Mouse (Mus musculus) adrenal gland, adult 2 months (tissue): ENCODE results near the gene Col26a1. TPM values are rescaled to one million over a fixed set of nuclear protein-coding genes. Genes with fewer than 3 reads are reported as not detected.

Experiments used
- polyA plus RNA-seq: library from polyadenylated mRNA; depleted of rRNA; stranded (reverse); fragments of >200 nt; gene quantifications from 2 replicates; pipeline ENCODE4 v1.2.3, GENCODE M21; 2012; rRNA removed
- total RNA-seq, 2 experiments: library from RNA; stranded (reverse); gene quantifications; 2 replicates each; pipeline ENCODE4 v1.2.3; 2021

The Col26a1 gene
- total and polyA plus RNA-seq, 3 experiments: 0.20 TPM; not detected in 2

Other genes with a start within 250 kb of the Col26a1 start
- not detected for gene Myl10, start 190.1 kb downstream of the Col26a1 start, total RNA-seq
- gene Myl10, start 190.1 kb downstream of the Col26a1 start, polyA plus RNA-seq: not detected in 2 replicates
- 10 to 100 TPM; 29.0 to 42.0 TPM for gene Ift22, start 24.9 kb upstream of the Col26a1 start, total RNA-seq
- gene Ift22, start 24.9 kb upstream of the Col26a1 start, polyA plus RNA-seq: 6.8 and 7.7 TPM in 2 replicates
- gene Fis1, start 70.1 kb upstream of the Col26a1 start, total RNA-seq: 100 to 1,000 TPM; 143 to 225 TPM
- 136 and 184 TPM in 2 replicates for gene Fis1, start 70.1 kb upstream of the Col26a1 start, polyA plus RNA-seq
- gene Cldn15, start 83.4 kb upstream of the Col26a1 start, total RNA-seq: 10 to 100 TPM; 11.2 to 18.8 TPM
- 19.7 and 20.2 TPM in 2 replicates for gene Cldn15, start 83.4 kb upstream of the Col26a1 start, polyA plus RNA-seq
- gene Plod3, start 103.8 kb upstream of the Col26a1 start, total RNA-seq: 10 to 100 TPM; 68.5 to 74.3 TPM
- 75.6 and 86.3 TPM in 2 replicates for gene Plod3, start 103.8 kb upstream of the Col26a1 start, polyA plus RNA-seq
- gene Znhit1, start 104.8 kb upstream of the Col26a1 start, total RNA-seq: 100 to 1,000 TPM; 102 to 109 TPM
- 151 and 155 TPM in 2 replicates for gene Znhit1, start 104.8 kb upstream of the Col26a1 start, polyA plus RNA-seq
- 10 to 100 TPM; 10.1 to 51.2 TPM for gene Vgf, start 143.2 kb upstream of the Col26a1 start, total RNA-seq
- gene Vgf, start 143.2 kb upstream of the Col26a1 start, polyA plus RNA-seq: 5.3 and 7.0 TPM in 2 replicates
- gene Ap1s1, start 162.9 kb upstream of the Col26a1 start, total RNA-seq: 100 to 1,000 TPM in 1 of 2 experiments, 10 to 100 TPM in 1; 75.4 to 114 TPM
- 46.5 and 56.7 TPM in 2 replicates for gene Ap1s1, start 162.9 kb upstream of the Col26a1 start, polyA plus RNA-seq
- gene Serpine1, start 189.1 kb upstream of the Col26a1 start, total RNA-seq: 1 to 10 TPM; 3.9 to 5.3 TPM
- gene Serpine1, start 189.1 kb upstream of the Col26a1 start, polyA plus RNA-seq: 1.3 and 2.1 TPM in 2 replicates
- 10 to 100 TPM; 37.1 to 47.0 TPM for gene Trim56, start 233.0 kb upstream of the Col26a1 start, total RNA-seq
- gene Trim56, start 233.0 kb upstream of the Col26a1 start, polyA plus RNA-seq: 13.3 and 19.6 TPM in 2 replicates